Mouse (Mus musculus): Measurements from ENCODE around the gene Sae1. TPM values are rescaled to one million over a fixed set of nuclear protein-coding genes. Genes with fewer than 3 reads are reported as not detected.

Gene Sae1
- total and polyA plus RNA-seq, 3 experiments = 23.4 to 36.1 (median 33.0) TPM

DNA sequence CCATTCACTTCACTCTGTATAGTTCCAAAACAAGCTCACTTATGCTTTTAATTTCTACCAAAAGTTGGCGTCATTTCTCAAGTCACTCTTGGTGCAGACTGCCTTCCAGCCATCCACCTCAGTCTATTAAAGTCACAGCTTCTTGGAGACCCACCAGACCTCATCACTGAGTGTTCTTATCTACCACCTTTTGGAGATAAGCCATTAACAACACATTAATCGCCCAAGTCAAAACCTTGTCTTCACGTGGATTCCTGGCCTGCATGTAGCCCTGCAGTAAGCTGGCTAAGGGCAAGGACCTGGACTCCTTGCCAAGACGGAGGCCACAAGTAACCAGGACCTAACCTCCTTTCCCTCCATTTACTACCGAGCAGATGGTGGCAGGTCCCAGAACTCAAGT is 12.6 kb downstream of the Sae1 start:
- Histone ChIP-seq H3K27me3 (ENCODE audit: control insufficient read depth, insufficient read depth, low read length) (no peaks in the 10 kb centered on the region), H3K27ac (no peak overlapping the region), H3K4me3 (no peak overlapping the region), H3K79me2 (replicated peaks; ENCODE audit: control insufficient read depth, insufficient read depth, low read length) (peaks cover 1% of the 10 kb centered on the region; the same call in 1 of the 2 replicates), H3K4me1 (ENCODE audit: control insufficient read depth, insufficient read depth, low read length) (no peaks in the 10 kb centered on the region; the same call in 1 of the 2 replicates), H3K36me3 (ENCODE audit: control insufficient read depth, insufficient read depth, low read length) (peaks cover 2% of the 10 kb centered on the region), H3K9ac (ENCODE audit: low read depth, low read length) (no peak overlapping the region)
- no peak for DNase-seq
- WGBS = 50% methylated on average over 5 of the region's 5 CpGs
- intact Hi-C loops (cut with DNase I) = loop anchor here (5.0 to 10.0 kb wide), 2 partner anchors 50 to 87 kb away; no protein-coding TSS in a partner anchor
- TF ChIP-seq EP300 (IDR thresholded peaks at IDR 0.05; ENCODE audit: insufficient read depth, low read depth, low read length) (no peak), CTCF (IDR thresholded peaks at IDR 0.05) (no peak), POLR2A (IDR thresholded peaks at IDR 0.05; ENCODE audit: insufficient read depth, low read depth, low read length) (no peak)

DNA sequence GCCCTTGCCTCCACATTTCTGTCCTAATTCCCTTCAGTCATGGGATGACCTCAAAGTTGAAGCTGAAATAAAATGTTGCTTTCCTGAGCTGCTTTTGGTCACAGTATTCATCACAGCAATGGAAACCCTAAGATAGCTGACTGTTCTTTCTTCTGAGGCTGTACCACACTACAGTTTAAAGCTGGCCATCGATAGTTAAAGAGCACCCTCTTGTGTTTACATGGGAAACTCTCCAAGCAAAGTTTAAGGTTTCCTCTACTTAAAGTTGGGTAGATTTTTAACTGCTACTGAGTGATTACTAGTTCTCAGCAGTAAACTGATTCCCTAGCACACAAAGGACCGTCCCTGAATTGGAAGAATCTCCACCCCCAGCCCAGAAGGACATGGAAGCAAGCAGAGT is 13.9 kb downstream of the Sae1 start:
- WGBS = 30% methylated on average over 2 of the region's 2 CpGs
- no peaks in the 10 kb centered on the region for H3K27me3 ChIP-seq (ENCODE audit: control insufficient read depth, insufficient read depth, low read length)
- intact Hi-C loops (cut with DNase I) = loop anchor here (2.0 to 10.0 kb wide), 3 partner anchors 47 to 79 kb away; no protein-coding TSS in a partner anchor
- no peaks in the 10 kb centered on the region; the same call in 1 of the 2 replicates for H3K79me2 ChIP-seq (replicated peaks; ENCODE audit: control insufficient read depth, insufficient read depth, low read length)
- H3K36me3 ChIP-seq (ENCODE audit: control insufficient read depth, insufficient read depth, low read length) = peaks cover 4% of the 10 kb centered on the region
- no peak overlapping the region for H3K27ac ChIP-seq
- no peak overlapping the region for H3K9ac ChIP-seq (ENCODE audit: low read depth, low read length)
- TF ChIP-seq EP300 (IDR thresholded peaks at IDR 0.05; ENCODE audit: insufficient read depth, low read depth, low read length) (no peak), CTCF (IDR thresholded peaks at IDR 0.05) (peak; percentile 72)
- no peak for DNase-seq
- no peaks in the 10 kb centered on the region; the same call in 1 of the 2 replicates for H3K4me1 ChIP-seq (ENCODE audit: control insufficient read depth, insufficient read depth, low read length)
- H3K4me3 ChIP-seq = no peak overlapping the region

DNA sequence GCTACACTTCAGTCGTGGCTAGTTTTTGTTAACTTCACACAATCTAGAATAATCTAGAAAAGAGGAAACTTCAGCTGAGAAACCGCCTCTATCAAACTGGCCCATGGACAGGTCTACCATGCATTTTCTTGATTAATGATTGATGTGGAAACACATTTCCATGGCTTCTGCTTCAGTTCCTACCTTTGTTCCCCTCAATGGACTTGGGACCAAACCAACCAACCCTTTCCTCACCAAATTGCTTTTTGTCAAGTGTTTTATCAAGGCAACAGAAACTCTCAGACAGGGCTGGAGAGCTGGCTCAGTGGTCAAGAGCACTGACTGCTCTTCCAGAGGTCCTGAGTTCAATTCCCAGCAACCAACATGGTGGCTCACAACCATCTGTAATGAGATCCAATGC is 17.0 kb downstream of the Sae1 start:
- Histone ChIP-seq H3K4me3 (no peak overlapping the region), H3K4me1 (ENCODE audit: control insufficient read depth, insufficient read depth, low read length) (0 out of 2 replicates have a peak, but pooled peaks cover 2% of the 10 kb centered on the region), H3K27ac (no peak overlapping the region), H3K79me2 (replicated peaks; ENCODE audit: control insufficient read depth, insufficient read depth, low read length) (no peaks in the 10 kb centered on the region), H3K27me3 (ENCODE audit: control insufficient read depth, insufficient read depth, low read length) (no peaks in the 10 kb centered on the region), H3K36me3 (ENCODE audit: control insufficient read depth, insufficient read depth, low read length) (peaks cover 15% of the 10 kb centered on the region), H3K9ac (ENCODE audit: low read depth, low read length) (no peak overlapping the region)
- no peak for TF ChIP-seq POLR2A (IDR thresholded peaks at IDR 0.05; ENCODE audit: insufficient read depth, low read depth, low read length)
- TF ChIP-seq CTCF (IDR thresholded peaks at IDR 0.05) = no peak
- no peak for TF ChIP-seq EP300 (IDR thresholded peaks at IDR 0.05; ENCODE audit: insufficient read depth, low read depth, low read length)
- intact Hi-C loops (cut with DNase I) = loop anchor here (10.0 kb wide), 1 partner anchor 54 kb away; no protein-coding TSS in a partner anchor
- WGBS = 81% methylated on average over 2 of the region's 2 CpGs
- DNase-seq = no peak

DNA sequence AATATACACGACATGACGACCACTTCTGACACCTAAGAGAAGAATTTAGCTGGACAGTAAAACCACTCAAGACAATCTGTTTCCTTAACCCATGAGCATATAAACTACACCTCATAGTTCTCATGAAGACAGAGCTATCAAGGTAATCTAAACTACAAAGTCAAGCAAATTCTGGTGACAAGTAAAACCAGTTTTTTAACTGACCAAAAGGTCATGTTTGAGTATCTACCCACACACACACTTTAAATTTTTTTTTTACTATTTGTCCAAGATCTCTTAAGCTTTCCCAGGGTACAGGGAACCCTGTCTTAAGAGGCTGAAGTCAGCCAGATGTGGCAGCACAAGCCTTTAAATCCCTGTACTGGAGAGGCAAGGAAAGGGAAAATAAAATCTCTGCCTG is 18.8 kb downstream of the Sae1 start:
- H3K27me3 ChIP-seq (ENCODE audit: control insufficient read depth, insufficient read depth, low read length) = no peaks in the 10 kb centered on the region
- intact Hi-C loops (cut with DNase I) = no loop called here
- peaks cover 30% of the 10 kb centered on the region for H3K36me3 ChIP-seq (ENCODE audit: control insufficient read depth, insufficient read depth, low read length)
- H3K4me1 ChIP-seq (ENCODE audit: control insufficient read depth, insufficient read depth, low read length) = peaks cover 8% of the 10 kb centered on the region
- no peak overlapping the region for H3K4me3 ChIP-seq
- H3K27ac ChIP-seq = no peak overlapping the region
- WGBS = 87% methylated on average over 2 of the region's 2 CpGs
- TF ChIP-seq CTCF (IDR thresholded peaks at IDR 0.05) = no peak
- no peak for TF ChIP-seq EP300 (IDR thresholded peaks at IDR 0.05; ENCODE audit: insufficient read depth, low read depth, low read length)
- TF ChIP-seq POLR2A (IDR thresholded peaks at IDR 0.05; ENCODE audit: insufficient read depth, low read depth, low read length) = no peak
- DNase-seq = no peak
- no peak overlapping the region for H3K9ac ChIP-seq (ENCODE audit: low read depth, low read length)
- H3K79me2 ChIP-seq (replicated peaks; ENCODE audit: control insufficient read depth, insufficient read depth, low read length) = no peaks in the 10 kb centered on the region

DNA sequence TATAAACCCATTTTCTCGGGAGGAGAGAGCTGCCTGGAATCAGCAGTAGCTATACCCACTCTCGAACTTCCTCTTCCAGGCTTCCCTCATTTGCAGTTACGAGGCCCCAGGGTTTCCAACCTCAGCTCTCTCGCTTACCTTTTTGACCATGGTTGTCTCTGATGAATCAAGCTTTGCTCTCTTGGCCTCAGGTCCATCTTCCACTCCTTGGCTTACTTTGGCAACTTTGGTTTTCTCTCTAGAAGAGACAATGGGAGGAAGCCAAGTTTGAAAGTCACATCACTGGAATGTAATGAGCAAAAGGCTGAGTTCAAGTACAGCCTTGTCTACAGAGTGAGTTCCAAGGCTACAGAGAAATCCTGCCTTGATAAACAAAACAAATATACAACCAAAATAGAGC is 20.9 kb downstream of the Sae1 start:
- H3K27me3 ChIP-seq (ENCODE audit: control insufficient read depth, insufficient read depth, low read length) = no peaks in the 10 kb centered on the region
- H3K4me3 ChIP-seq = no peak overlapping the region
- no peak for DNase-seq
- intact Hi-C loops (cut with DNase I) = no loop called here
- WGBS = 73% methylated on average over 4 of the region's 4 CpGs
- H3K36me3 ChIP-seq (ENCODE audit: control insufficient read depth, insufficient read depth, low read length) = peaks cover 32% of the 10 kb centered on the region
- peak overlapping the region; percentile 31; the same call in 1 of the 2 replicates for H3K27ac ChIP-seq
- no peak overlapping the region for H3K9ac ChIP-seq (ENCODE audit: low read depth, low read length)
- TF ChIP-seq POLR2A (IDR thresholded peaks at IDR 0.05; ENCODE audit: insufficient read depth, low read depth, low read length) (no peak), EP300 (IDR thresholded peaks at IDR 0.05; ENCODE audit: insufficient read depth, low read depth, low read length) (no peak), CTCF (IDR thresholded peaks at IDR 0.05) (no peak)
- peaks cover 8% of the 10 kb centered on the region for H3K4me1 ChIP-seq (ENCODE audit: control insufficient read depth, insufficient read depth, low read length)
- no peaks in the 10 kb centered on the region for H3K79me2 ChIP-seq (replicated peaks; ENCODE audit: control insufficient read depth, insufficient read depth, low read length)

DNA sequence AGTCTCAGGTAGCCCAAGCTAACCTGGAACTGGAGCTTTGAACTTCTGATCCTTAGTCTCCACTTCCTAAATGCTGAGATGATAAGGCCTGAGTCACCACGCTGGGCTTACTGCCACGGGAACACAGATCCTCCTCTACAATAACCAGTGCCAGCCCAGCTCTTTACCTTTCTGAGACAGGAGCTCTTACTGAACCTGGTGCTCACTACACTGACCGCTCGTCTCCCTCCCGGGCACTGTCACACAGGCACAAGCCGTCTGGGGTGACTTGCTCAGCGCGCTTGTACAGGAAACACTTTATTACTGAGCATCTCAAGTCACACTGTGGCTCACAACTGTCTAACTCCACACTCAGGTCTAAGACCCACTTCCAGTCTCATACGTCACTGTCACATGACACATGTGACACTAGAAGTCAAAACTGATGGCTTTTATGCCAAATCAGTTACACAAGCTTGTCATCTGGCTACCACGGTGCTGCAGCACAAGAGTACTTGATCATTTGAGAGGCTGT is 21.4 kb downstream of the Sae1 start:
- H3K27me3 ChIP-seq (ENCODE audit: control insufficient read depth, insufficient read depth, low read length) = no peaks in the 10 kb centered on the region
- intact Hi-C loops (cut with DNase I) = no loop called here
- WGBS = 58% methylated on average over 10 of the region's 10 CpGs
- peak; percentile 23 to 41 for DNase-seq
- TF ChIP-seq CTCF (IDR thresholded peaks at IDR 0.05) (no peak), EP300 (IDR thresholded peaks at IDR 0.05; ENCODE audit: insufficient read depth, low read depth, low read length) (no peak), POLR2A (IDR thresholded peaks at IDR 0.05; ENCODE audit: insufficient read depth, low read depth, low read length) (no peak)
- peaks cover 8% of the 10 kb centered on the region for H3K4me1 ChIP-seq (ENCODE audit: control insufficient read depth, insufficient read depth, low read length)
- no peak overlapping the region for H3K4me3 ChIP-seq
- H3K9ac ChIP-seq (ENCODE audit: low read depth, low read length) = no peak overlapping the region
- no peaks in the 10 kb centered on the region for H3K79me2 ChIP-seq (replicated peaks; ENCODE audit: control insufficient read depth, insufficient read depth, low read length)
- peaks cover 32% of the 10 kb centered on the region for H3K36me3 ChIP-seq (ENCODE audit: control insufficient read depth, insufficient read depth, low read length)
- H3K27ac ChIP-seq = peak overlapping the region; percentile 31; the same call in 1 of the 2 replicates
